8 mouse cellular contexts compared by ENCODE assay signal in genomic region chr12:113097749-113098281, GRCm38 (mm10). TPM values are rescaled to one million over a fixed set of nuclear protein-coding genes. Genes with fewer than 3 reads are reported as not detected.
DNase-seq lines count a peak whose midpoint lies in the region; ATAC-seq and TF ChIP-seq lines count a peak whose summit lies in the region.

Mta1 (plus strand) TSS chr12:113098278.

- H3K27ac ChIP-seq in embryonic facial prominence, embryonic 10.5 days (replicated peaks), result peak within 1 kb of the TSS; percentile 99
- peak within 1 kb of the TSS; percentile 79 for H3K27ac ChIP-seq in heart, adult 2 months
- H3K27ac ChIP-seq in liver, embryonic 11.5 days (ENCODE audit: low read depth, low read length), result peak within 1 kb of the TSS; percentile 93

- ATAC-seq in liver, embryonic 11.5 days (replicated peaks; ENCODE audit: low FRiP score), result peak; percentile 74
- 0 out of 2 replicates have a peak, but pooled peaks have one; percentile 10 for ATAC-seq in monocyte, adult 5-6 weeks (replicated peaks; ENCODE audit: insufficient number of reproducible peaks, low FRiP score, low TSS enrichment, poor library complexity, severe bottlenecking)

- TF ChIP-seq CTCF in heart, adult 2 months (IDR thresholded peaks at IDR 0.05), result no peak

- H3K27me3 ChIP-seq in embryonic facial prominence, embryonic 10.5 days (replicated peaks; ENCODE audit: low read depth, poor library complexity, severe bottlenecking), result no peaks in the 10 kb centered on the region
- H3K27me3 ChIP-seq in heart, adult 2 months (ENCODE audit: control insufficient read depth, insufficient read depth, low read length), result no peaks in the 10 kb centered on the region
- no peaks in the 10 kb centered on the region for H3K27me3 ChIP-seq in liver, embryonic 11.5 days (replicated peaks; ENCODE audit: control insufficient read depth, insufficient read depth, low read length)

- DNase-seq in CD4-positive helper T cell, adult 2 months (ENCODE audit: low read depth, low spot score), result peak; percentile 60
- DNase-seq in adrenal gland, adult 2 months, result peak; percentile 66
- peak; percentile 79 for DNase-seq in embryonic facial prominence, embryonic 10.5 days (ENCODE audit: low spot score)
- DNase-seq in heart, adult 2 months, result peak; percentile 76 to 78
- DNase-seq in kidney, adult 8-10 months, result peak; percentile 15 to 25
- DNase-seq in liver, embryonic 11.5 days (ENCODE audit: low spot score), result peak; percentile 64
- peak; percentile 66 for DNase-seq in thymus, postnatal 25 days

- WGBS in embryonic facial prominence, embryonic 10.5 days, result 3% methylated on average over 53 of the region's 53 CpGs
- 2% methylated on average over 41 of the region's 53 CpGs for WGBS in heart, adult 2 months
- 3% methylated on average over 42 of the region's 53 CpGs for WGBS in liver, embryonic 11.5 days

- intact Hi-C loops in heart, adult 2 months (cut with DNase I), result loop anchor here (1.0 kb wide), 1 partner anchor 23 kb away; no protein-coding TSS in a partner anchor

- TF ChIP-seq POLR2A in heart, adult 2 months (IDR thresholded peaks at IDR 0.05; ENCODE audit: insufficient read depth, low read depth, low read length), result no peak

- H3K9me3 ChIP-seq in embryonic facial prominence, embryonic 10.5 days, result no peaks in the 10 kb centered on the region
- H3K9me3 ChIP-seq in liver, embryonic 11.5 days (ENCODE audit: control insufficient read depth, low read length), result no peaks in the 10 kb centered on the region

- peaks cover 37% of the 10 kb centered on the region for H3K36me3 ChIP-seq in embryonic facial prominence, embryonic 10.5 days (replicated peaks)
- no peaks in the 10 kb centered on the region for H3K36me3 ChIP-seq in heart, adult 2 months (ENCODE audit: control insufficient read depth, insufficient read depth, low read length)
- peaks cover 10% of the 10 kb centered on the region for H3K36me3 ChIP-seq in liver, embryonic 11.5 days (ENCODE audit: control insufficient read depth, insufficient read depth, low read length)

- TF ChIP-seq EP300 in heart, adult 2 months (IDR thresholded peaks at IDR 0.05; ENCODE audit: insufficient read depth, low read depth, low read length), result no peak

- H3K9ac ChIP-seq in heart, adult 2 months (ENCODE audit: low read depth, low read length), result peak within 1 kb of the TSS; percentile 99
- peak within 1 kb of the TSS; percentile 100 for H3K9ac ChIP-seq in liver, embryonic 11.5 days (ENCODE audit: low read depth, low read length)

- H3K4me2 ChIP-seq in liver, embryonic 11.5 days, result peak within 1 kb of the TSS; percentile 94

- peaks cover 41% of the 10 kb centered on the region for H3K4me1 ChIP-seq in embryonic facial prominence, embryonic 10.5 days
- H3K4me1 ChIP-seq in heart, adult 2 months (ENCODE audit: control insufficient read depth, insufficient read depth, low read length), result peaks cover 12% of the 10 kb centered on the region
- peaks cover 29% of the 10 kb centered on the region for H3K4me1 ChIP-seq in liver, embryonic 11.5 days (replicated peaks; ENCODE audit: control insufficient read depth, insufficient read depth, low read length)

- H3K79me2 ChIP-seq in heart, adult 2 months (replicated peaks; ENCODE audit: control insufficient read depth, insufficient read depth, low read length), result peaks cover 6% of the 10 kb centered on the region

- peak within 1 kb of the TSS; percentile 99 for H3K4me3 ChIP-seq in embryonic facial prominence, embryonic 10.5 days
- peak within 1 kb of the TSS; percentile 74 for H3K4me3 ChIP-seq in heart, adult 2 months
- peak within 1 kb of the TSS; percentile 100 for H3K4me3 ChIP-seq in liver, embryonic 11.5 days (ENCODE audit: low read depth, low read length)

RNA-seq across cellular contexts. Expression of gene Mta1, which starts in this region (rescaled TPM):
- total RNA-seq in adrenal gland, adult 2 months (2021), result 100 to 1,000 TPM in 1 of 2 experiments, 10 to 100 TPM in 1; 76.6 to 102 TPM
- 164 TPM in 2 replicates for polyA plus RNA-seq in adrenal gland, adult 2 months (2012; rRNA removed)
- 20.3 and 21.0 TPM in 2 replicates for polyA plus RNA-seq in embryonic facial prominence, embryonic 10.5 days (2016; fragmentation: Nextera tagmentation; extraction: Ambion mirVana)
- 10 to 100 TPM; 44.8 to 54.8 TPM for total RNA-seq in heart, adult 2 months (2021)
- 35.4 and 42.4 TPM in 2 replicates for polyA plus RNA-seq in heart, adult 2 months (2012; rRNA removed)
- 17.7 and 19.2 TPM in 2 replicates for polyA plus RNA-seq in liver, embryonic 11.5 days (2014; fragmentation: Nextera tagmentation; extraction: Ambion mirVana)
- total RNA-seq in monocyte, adult 5-6 weeks (2017), result 9.6 to 19.4 TPM (median 12.7 TPM) in 3 replicates

Comparison
In these comparisons a context has a peak if more than half of its experiments do, and no peak if none do; other contexts are left out.
1. Peak in every context shown above with its lines: DNase-seq, ATAC-seq, H3K4me3 ChIP-seq and H3K27ac ChIP-seq.
2. DNase-seq: peak in every context shown above with its lines; median percentile 79 in embryonic facial prominence, embryonic 10.5 days; 77 in heart, adult 2 months; 66 in adrenal gland, adult 2 months; 66 in thymus, postnatal 25 days; 64 in liver, embryonic 11.5 days; 60 in CD4-positive helper T cell, adult 2 months; 20 in kidney, adult 8-10 months.